Mouse (Mus musculus) brain, adult 2 months (tissue): ENCODE measurements around the gene 4921511C20Rik.

Experiments
- DNase-seq: peaks from one replicate; pipeline ENCODE4 v3.0.0; 2011; ENCODE audit warnings: low read depth, low spot score

4921511C20Rik gene

DNA sequence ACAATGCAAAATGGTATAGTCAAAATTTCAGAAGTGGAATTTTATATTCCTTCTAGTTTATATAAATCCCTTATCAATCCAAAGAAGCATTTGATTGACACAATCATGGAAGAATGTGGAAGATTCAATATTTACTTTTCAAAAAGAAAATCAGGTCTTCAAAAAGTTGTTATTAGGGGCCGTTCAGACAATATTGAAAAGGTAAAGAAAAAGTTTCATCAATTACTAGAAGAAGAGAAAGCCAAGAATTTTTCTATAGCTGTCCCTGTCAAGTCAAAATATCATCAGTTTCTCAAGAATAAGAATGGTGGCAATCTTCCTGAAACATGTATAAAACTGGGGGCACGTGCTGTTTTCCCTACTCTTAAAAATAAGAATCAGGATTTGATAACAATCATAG is at the start of gene 4921511C20Rik:
4921511C20Rik (plus strand) TSS at position 301 of the 400 bp plus-strand sequence.
- no peak for DNase-seq
